Mouse (Mus musculus) 3T3-L1 (cell line): ENCODE data around the gene Ppp2r5e.

Experiments used
- DNase-seq: peaks from one replicate; pipeline ENCODE4 v3.0.0-alpha.2; 2015; ENCODE audit warnings: low read depth, low spot score

Gene Ppp2r5e

DNA sequence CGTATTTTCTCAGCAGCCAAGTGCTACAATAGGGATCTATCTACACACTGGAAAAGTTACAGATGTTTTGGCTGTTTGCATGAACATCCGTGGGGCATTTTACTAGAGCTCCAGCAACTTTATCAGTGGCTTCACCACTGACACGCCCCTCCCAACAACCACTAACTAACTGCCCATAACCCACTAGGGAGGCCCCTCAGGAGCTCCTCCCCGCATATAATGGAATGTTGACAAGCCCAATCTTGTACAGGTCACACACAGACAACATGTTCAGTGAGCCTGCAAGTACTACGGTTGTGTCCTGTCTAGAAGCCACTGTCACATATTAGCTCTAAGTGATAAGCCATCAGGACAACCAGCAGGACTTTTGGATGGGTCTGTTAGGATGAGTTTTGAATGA lies 18.8 kb downstream of the Ppp2r5e start:
- DNase-seq, result no peak

DNA sequence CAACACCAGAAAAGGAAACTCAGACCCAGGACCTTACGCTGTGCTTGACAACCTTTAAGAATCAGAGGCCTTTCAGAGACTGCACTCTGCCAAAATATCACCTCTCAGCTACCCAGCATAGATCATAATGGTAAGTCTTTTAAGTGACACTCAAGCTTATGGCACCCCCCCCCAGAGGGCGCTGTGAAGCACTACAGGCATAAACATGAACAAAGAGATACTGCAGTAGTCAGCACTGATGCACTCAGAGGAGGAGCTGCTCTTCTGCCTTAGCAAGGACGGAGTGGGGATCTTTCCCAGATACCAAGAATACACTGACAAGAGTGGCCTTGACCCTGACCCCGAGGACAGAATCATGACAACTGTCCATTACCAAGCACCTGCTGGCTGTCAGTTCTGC lies 23.8 kb downstream of the Ppp2r5e start:
- DNase-seq, result peak; percentile 39

DNA sequence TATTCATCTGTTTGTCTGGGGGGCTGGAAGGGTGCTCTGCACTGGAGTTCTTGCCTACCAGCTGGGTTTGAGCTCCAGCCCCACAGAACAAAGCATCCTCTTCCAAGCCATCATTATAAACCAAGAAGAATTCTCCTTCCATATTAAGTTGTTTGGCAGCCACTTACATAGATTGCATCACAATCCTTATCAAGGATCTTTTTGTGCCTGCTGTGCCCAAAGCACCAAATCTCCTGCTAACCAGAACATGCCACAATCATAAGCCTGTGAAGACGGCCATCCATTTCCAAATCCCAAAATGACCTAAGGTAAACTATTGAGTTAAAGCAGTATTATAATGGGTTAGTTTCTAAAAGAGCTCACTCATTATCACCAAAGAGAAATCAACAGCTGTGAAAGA lies 25.9 kb downstream of the Ppp2r5e start:
- DNase-seq, result no peak

DNA sequence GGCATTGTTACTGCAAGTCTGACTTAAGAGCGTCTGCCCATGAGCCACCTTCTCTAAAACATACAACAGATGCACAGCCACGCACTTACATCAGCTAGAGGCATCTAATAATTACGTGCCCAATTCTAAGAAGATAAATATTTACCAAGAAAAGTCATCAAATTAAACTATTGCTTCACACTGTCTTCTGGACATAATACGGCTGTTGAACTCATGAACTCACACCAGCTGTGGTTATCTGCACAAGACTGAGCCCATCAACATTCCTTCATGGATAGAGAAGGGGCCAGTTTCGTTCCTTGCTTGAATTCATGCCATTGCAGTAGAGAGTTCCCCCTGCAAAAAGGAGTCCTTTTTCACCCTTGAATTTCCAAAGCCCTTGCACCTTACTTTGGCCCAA lies 28.3 kb downstream of the Ppp2r5e start:
- no peak for DNase-seq

DNA sequence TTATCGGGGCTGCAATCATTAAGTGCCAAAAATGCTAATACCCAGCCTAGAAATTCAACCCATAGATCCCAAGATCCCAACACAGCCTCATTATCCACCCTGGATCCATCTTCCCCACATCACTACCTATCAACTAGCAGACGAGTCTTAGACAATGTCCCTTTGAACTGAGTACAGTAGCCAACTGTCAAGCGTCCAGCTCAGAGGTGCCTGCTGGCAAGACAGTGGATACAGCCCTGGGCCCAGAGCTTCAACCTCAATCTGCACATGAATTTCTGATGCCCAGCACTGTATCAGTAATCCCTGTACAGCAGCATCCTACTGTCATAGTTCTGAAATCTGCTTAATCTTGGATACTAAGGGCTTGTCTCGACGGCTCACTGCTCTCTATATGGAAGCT lies 30.3 kb downstream of the Ppp2r5e start:
- no peak for DNase-seq

DNA sequence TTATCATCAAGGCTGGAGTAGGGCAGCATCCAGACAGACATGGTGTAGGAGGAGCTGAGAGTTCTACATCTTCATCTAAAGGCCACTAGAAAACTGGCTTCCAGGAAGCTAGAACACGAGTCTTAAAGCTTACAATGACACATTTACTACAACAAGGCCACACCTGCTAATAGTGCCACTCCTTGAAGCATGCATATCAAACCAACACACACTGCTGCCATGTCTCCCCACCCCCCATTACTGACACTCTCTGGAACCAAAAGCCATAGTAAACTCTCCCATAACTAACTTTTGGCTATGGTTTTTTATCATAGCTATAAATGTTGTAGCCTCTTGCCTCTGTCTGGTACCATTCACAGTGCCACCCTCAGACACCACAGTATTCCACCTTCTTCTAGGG lies 31.5 kb downstream of the Ppp2r5e start:
- DNase-seq, result no peak

DNA sequence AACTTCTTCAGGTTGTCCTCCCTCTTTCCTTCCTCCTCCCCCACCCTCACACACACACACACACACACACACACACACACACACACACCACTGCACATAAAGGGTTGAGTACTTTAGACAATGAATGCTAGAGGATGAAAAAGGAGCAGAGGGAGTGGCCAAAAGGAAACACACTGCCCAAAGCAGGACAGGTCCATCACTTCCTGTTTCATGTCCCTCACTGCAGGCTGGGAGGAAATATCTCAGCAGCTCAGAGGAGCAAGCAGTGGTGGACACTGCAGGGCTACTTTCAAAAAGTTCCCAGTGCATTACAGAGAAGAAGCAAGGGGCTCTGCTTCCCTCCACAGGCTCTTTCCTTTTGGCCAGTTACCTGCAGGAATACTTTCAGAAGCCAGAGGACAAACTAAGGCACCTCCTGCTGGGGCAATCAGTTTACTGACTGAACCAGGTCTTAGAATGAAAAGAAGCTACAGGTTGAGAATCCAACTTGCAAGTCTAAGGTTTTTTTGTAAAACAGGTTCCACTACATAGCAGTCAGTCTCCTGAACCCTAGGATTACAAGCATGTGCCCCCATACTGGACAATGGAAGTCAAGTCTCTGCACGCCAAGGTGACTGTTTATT lies 32.9 kb downstream of the Ppp2r5e start:
- no peak for DNase-seq

DNA sequence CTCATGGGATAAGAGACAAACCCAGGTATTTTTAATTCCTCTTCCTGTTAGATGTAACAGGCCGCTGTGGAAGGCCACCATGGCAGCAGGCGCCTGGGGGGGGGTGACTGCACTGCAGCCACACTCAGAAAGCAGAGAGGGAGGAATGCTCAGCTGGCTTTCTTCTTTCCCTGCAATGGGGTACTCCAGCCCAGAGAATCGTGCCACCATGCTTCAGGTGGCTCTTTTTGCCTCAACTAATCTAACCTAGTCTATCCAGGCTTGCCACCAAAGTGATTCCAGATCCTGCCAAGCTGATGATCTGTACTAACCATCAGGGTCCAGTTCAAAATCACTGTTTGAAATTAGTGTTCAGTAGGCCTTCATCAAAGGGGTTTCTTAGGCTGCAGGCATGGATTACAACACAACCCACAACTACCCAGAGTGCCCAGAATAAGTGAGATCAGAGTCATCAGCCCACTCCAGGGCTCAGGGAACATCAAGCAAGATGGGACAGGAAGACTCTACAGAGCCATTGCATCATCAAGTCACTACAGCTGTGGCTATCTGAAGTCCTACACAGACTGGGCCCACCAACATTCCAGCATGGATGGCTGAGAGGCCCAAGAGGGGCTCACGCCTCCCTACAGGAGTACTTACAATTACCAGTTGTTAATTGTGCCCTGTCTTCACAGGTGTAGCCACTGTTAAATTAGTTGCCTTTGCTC lies 35.2 kb downstream of the Ppp2r5e start:
- DNase-seq, result no peak

DNA sequence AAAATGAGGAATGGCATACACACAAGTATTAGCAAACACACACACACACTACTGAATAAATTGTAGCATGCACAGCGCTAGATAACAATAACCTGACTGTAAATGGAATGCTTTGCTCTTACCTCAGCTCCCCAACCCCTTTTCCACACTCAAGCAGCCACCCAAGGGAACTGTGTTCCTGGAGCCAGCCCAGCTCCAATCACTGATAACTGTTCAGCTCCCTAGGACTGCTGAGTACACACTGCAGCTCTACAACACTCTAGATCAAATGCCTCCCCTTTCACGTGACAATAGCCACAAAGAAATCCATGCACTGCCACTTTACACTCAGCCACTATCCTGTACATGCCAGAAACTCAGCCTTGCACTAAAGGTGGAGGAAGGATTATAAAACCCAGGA lies 36.8 kb downstream of the Ppp2r5e start:
- DNase-seq, result no peak

DNA sequence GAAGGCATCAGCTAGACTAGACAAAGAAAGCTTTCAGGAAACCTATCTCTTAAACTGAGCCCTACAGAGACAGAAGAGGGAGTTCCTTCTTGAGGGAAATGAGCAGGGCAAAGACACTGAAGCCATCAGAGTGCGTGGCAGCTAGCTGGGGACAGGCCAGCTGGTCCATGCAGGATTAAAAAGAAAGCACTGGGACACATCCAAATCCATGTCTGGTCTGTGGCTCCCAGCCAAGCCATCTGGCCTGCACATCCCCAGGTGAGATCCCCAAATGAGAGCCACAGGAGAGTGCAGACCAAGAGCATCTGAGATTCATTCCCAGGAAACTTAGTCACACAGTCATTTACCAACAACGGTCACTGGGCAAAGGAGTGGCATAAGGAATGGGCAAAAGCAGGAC lies 38.2 kb downstream of the Ppp2r5e start:
- peak; percentile 28 for DNase-seq

DNA sequence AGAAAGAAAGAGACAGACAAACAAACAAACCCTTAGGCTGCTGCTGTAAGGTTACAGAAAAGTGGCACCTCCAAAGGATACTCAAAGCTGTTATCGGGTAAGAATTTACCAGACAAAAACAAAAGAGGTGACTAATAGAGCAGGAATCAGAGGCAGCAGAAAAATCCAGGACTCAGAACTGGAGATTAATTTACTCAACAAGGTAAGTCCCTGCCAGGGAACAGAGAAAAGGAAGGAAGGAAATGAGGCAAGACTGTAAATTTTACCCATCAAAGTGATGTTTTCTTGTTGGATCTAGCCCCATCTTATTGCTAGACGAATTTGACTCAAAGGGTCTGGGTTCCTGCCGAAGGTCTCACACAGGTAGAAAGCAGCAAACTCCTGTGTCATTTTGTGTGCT lies 41.0 kb downstream of the Ppp2r5e start:
- peak; percentile 72 for DNase-seq

DNA sequence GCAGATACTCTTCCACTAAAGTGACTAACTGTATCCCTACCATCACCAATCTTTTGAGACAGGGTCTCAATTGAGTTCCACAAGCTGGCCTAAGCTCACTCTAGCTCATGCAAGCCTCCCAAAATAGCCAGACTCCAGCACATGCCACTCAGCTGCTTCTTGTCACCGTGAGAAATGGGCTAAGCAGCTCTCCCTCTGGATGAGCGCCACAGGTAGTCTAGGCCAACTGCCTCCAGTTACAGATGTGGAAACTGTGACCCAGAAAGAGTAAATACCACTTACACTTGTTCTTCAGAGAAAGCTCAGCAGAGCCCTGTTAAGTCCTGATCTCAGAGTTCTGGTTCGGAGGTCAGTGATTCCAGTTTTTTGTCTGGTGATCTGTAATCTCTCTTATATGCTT lies 43.7 kb downstream of the Ppp2r5e start:
- no peak for DNase-seq

DNA sequence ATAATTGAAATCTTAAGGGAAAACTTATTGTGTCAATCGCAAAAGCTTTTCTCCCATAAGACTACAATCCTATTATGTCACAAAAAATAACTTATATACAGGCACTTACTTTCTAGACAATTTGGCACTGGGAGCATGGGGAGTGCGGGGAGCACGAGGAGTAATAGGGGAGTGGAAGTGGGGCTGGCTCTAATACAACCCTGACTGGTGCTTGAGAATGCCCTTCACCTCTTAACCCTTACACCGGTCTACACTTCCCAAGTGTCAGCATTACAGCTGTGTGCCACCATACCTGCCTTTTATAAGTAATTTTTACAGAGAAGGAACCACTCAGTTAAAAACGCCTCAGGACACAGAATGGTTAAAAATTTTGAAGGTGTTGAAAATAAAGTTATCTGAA lies 44.4 kb downstream of the Ppp2r5e start:
- DNase-seq, result no peak

DNA sequence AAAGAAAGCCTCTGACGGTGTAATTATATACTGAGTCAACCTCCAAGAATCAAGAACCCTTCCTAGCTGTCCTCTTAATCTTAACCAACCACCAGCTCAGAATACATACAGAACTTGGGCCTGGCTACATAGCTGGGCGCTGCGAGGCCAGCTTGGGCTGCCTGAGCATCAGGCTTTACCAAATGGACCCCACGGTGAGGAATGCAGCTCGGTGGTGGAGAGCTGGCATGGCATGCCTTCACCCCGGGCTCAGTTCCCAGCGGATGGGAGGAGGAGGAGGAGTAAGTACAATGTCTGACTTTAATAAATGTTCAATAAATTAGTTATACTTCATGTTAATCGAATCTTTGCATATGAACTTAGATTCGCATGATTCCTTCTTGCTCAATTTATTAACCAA lies 47.0 kb downstream of the Ppp2r5e start:
- DNase-seq, result no peak

DNA sequence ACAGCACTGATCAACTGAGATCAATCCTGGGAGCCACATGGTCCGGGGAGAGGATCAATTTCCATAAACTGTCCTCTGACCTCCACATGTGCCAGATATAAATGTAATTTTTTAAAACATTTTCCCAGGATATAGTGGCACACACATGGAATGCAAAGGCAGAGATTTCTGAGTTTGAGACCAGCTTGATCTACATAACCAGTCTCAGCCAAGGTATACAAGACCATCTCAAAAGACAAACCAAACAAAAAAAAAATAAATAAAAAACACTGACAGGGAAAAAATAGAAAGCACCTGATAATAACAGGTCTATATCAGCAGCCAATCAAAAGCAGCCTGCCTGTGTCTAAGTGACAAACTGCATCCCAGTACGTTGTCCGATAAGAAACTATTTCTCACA lies 48.9 kb downstream of the Ppp2r5e start:
- DNase-seq, result no peak

DNA sequence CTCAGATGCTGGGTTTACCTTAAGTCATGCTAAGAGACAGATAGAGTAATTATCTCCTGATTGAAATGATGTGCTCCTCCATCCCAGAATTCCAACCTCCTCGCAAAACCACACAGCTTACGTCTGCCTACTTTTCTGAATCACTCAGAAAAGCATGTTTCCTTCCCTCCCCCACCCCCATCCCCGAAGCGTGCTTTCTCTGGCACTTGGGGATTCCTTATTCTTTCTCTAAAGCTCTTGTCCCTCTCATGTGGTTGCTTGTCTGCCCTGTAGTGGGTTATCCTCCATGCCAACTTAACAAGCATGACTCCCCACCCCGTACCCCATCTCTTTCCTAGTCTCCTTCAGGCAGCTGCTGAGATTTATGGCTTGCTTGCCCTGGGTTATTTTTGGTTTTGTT lies 49.8 kb downstream of the Ppp2r5e start:
- no peak for DNase-seq

DNA sequence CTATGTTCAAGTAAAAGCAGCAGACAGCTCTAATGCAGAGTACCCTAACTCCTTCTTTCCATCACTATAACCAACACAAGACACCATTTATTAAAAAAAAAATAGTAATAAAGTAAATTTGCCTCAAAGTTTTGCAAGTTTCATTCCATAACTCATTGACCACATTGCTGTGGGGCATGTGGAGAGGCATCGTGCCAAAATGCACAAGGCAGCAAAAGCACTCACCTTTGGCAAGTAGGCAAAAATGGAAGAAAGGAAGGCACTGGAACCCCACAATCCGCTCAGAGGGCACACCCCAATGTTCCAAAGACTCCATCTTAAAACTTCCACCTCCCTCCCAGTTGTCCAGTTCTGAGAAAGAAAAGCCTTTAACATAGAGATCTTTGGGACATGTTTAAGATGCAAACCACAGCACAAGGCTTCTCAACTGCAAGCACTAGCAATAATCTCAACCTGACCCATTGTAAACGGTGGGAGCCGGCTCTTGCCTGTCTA lies 50.6 kb downstream of the Ppp2r5e start:
- DNase-seq, result peak; percentile 52

DNA sequence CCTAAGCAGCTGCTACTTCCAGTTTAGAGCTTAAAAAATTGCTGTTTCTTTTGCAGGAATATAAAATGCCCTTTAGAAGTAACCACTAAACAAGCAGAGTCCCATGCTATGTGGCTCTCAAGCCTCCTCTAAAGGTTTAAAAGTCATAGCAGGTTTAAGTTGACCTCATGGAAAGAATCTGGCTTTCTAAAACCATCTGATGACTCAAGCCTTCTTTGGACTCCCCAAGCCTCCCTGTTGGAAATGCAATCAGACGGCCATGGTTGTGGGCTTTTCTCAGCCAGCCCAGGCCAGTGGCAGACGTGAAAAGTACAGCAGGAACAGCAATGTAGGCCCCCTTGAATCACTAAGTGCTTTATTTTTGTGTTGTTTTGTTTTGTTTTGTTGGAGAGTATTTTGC lies 51.4 kb downstream of the Ppp2r5e start:
- peak; percentile 66 for DNase-seq

DNA sequence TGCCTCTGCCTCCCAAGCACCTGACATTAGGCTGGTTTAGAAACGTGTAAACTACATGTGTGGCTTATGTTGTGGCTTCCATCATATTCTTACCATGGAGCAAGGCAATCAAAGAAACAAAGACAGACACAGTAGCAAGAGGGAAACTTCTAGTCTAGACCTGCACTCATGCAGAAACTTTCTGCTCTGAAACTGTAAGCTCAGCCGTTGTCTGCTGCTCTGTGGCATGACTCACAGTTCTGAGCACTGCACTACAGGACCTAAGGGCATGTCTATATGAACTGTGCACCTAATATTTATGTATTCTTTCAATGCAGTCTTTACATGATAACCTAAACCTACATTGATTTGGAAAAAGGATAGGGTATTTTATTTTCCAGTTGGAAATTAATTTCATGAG lies 51.8 kb downstream of the Ppp2r5e start:
- peak; percentile 59 for DNase-seq

DNA sequence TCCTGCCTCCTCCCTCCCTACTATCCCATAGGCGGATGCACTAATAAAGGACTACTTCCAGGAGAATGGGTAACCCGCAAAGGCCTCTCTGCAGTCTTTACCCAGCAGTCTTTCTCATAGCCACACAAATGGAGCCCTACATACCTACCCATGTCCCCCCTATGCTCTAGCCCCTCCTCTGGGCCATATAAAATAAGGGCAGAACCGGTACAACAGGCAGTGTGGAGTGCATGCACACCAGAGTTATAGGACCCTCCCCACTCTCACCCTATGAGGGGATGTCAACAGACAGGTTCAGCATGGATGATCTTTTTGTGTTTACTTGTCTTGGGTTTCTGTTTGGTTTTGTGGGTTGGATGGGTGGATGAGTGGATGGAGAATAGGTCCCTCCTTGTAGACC lies 52.7 kb downstream of the Ppp2r5e start:
- no peak for DNase-seq

DNA sequence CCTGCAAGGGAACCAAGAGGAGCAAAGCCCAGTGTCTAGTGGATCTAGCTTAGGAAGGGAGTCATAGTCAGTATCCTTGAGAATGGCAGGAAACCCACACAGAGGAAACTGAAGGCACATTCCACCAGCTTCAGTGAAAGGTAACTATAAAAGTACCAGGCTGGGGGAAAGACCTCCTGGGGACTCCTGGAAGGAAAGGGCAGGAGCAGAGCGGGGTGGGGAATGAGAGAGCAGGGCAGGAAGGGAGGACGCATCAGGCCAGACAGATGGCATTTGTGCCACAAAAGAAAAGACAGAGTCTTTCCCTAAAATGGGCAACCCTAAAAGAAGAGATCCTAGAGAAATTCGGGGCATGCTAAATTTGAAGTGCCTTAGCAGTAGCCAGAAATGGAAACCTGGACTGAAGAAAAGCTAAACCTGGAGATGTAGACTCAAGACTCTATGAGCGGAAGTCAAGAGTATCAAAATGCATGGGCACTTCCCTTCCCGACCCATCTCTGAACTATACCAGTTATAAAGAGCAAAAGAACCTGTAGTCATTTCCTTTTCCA lies 55.3 kb downstream of the Ppp2r5e start:
- DNase-seq, result no peak

DNA sequence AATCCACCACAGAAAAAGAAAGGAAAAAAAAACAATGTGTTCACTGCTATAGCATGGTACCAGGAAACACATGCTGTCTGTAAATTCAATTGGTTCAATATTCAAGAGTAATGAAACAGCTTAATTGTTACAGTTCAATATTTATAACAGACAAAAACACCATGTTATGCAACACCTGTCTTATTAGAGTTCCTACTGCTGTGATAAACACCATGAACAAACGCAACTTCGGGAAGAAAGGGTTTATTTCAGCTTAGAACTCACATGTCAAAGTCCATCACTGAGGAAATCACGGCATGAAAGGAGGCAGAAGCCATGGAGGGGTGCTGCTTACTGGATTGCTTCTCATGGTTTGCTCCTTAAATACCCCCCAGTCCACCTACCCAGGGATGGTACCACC lies 56.8 kb downstream of the Ppp2r5e start:
- no peak for DNase-seq

DNA sequence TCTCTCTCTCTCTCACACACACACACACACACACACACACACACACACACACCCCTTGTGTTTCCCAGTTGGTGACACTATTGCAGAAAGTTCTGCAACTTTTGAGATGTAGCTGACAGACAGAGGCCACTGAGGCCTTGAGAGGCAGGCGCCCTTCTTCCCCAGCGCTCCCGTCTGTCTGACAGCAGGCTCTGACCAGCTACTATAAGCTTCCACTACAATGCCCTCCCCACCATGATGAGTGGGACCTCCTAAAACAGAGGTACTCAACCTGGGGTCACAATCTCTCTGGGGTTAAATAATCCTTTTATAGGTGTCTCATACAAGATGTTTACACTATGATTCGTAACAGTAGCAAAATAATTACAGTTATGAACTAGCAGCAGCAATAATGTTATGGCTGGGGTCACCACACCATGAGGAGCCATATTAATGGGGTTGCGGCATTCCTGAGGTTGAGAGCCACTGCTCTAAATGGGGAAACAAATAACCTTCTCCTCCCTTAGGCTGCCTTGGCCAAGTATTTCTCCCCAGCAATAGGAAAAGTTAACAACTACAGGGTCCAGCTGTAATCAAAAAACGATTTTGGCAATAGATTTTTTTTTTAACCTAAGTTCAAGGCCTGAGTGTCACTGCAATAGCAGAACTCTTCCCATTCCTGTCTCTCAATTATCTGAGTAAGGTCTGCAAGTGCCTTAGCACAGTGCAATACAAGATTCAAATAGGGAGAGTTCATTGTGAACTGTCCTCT lies 58.2 kb downstream of the Ppp2r5e start:
- DNase-seq, result no peak
